8 mouse cellular contexts compared by ENCODE assay signal in the genomic region with DNA sequence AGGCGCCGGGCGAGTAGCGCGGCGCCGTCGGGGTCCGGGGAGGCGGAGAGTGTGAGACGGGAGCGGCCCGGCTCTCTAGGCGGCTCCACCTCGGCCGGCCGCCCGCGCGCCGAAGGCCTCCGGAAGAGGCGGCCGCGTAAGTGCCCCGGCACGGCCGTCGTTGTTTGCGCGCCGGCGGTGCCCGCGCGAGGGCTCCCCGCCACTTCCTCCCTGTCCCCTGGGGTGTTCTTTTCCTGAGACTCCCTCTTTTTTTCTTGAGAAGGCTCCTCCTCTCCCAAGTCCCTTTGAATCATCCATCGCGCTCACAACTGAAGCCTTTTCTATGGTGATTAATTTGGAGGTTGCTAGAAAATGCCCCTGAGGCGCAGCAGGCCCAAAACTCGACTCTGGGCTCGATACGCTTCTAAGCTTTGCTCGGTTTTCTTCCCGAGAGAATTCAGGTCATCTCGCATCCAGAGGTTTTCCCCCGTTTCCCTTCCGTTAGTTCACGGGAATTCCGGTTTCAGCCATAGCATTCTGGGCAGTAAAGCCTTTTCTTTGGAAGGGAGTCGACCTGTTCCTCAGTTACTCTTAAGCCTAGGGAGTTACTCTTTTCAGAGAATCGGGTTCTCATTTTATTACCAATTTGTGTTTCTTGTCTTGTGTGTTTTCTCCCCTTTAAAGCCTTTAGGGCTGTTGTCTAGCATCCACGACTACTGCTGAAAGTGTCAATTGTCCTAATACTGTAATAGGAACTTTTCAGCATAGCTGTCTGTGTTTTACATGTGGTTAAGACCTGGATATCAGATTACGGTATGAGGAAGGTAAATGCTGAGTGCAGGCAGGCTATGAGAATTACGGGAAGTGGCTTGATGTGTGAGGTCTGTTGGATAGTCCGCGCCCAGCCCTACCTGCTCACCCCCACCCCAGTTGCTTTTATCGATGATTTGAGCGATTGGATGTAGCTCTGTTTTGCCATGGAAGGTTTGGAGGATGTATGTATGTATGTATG. TPM values are rescaled to one million over a fixed set of nuclear protein-coding genes. Genes with fewer than 3 reads are reported as not detected.
DNase-seq lines count a peak whose midpoint lies in the region; ATAC-seq and TF ChIP-seq lines count a peak whose summit lies in the region.

No protein-coding gene starts in this region.

- no peak for TF ChIP-seq POLR2A in thymus, adult 2 months (IDR thresholded peaks at IDR 0.05; ENCODE audit: control insufficient read depth, extremely low read depth, insufficient read depth, low read length, poor library complexity)

- peak overlapping the region; percentile 97 for H3K9ac ChIP-seq in embryonic facial prominence, embryonic 14.5 days (ENCODE audit: low read depth, low read length)
- H3K9ac ChIP-seq in hindbrain, embryonic 16.5 days (ENCODE audit: low read depth, low read length): peak overlapping the region; percentile 99

- peaks cover 52% of the 10 kb centered on the region for H3K79me2 ChIP-seq in macrophage (ENCODE audit: inconsistent target)

- peak overlapping the region; percentile 89 for H3K4me3 ChIP-seq in embryonic facial prominence, embryonic 14.5 days (ENCODE audit: low read depth, low read length)
- peak overlapping the region; percentile 94 for H3K4me3 ChIP-seq in hindbrain, embryonic 16.5 days (ENCODE audit: low read length)
- H3K4me3 ChIP-seq in macrophage (ENCODE audit: inconsistent target): peak overlapping the region; percentile 88
- peak overlapping the region; percentile 82 for H3K4me3 ChIP-seq in thymus, adult 2 months (ENCODE audit: control insufficient read depth, insufficient read depth, low read length)

- under 1% methylated on average over 37 of the region's 59 CpGs for WGBS in embryonic facial prominence, embryonic 14.5 days
- WGBS in hindbrain, embryonic 16.5 days: under 1% methylated on average over 45 of the region's 59 CpGs
- under 1% methylated on average over 46 of the region's 59 CpGs for WGBS in macrophage (ENCODE audit: missing documents)
- under 1% methylated on average over 59 of the region's 59 CpGs for WGBS in thymus, adult 2 months

- no peaks in the 10 kb centered on the region for H3K27me3 ChIP-seq in embryonic facial prominence, embryonic 14.5 days (replicated peaks; ENCODE audit: control insufficient read depth, insufficient read depth, low read length)
- H3K27me3 ChIP-seq in hindbrain, embryonic 16.5 days (replicated peaks; ENCODE audit: control insufficient read depth, insufficient read depth, low read length): no peaks in the 10 kb centered on the region
- no peaks in the 10 kb centered on the region for H3K27me3 ChIP-seq in thymus, adult 2 months (ENCODE audit: control insufficient read depth, insufficient read depth, low read length)

- H3K9me3 ChIP-seq in embryonic facial prominence, embryonic 14.5 days (ENCODE audit: control insufficient read depth, low read length): no peaks in the 10 kb centered on the region
- no peaks in the 10 kb centered on the region for H3K9me3 ChIP-seq in hindbrain, embryonic 16.5 days (ENCODE audit: control insufficient read depth, low read length)

- no peaks in the 10 kb centered on the region for H3K36me3 ChIP-seq in embryonic facial prominence, embryonic 14.5 days (ENCODE audit: control insufficient read depth, insufficient read depth, low read length)
- H3K36me3 ChIP-seq in hindbrain, embryonic 16.5 days (ENCODE audit: control insufficient read depth, insufficient read depth, low read length): no peaks in the 10 kb centered on the region
- H3K36me3 ChIP-seq in macrophage (ENCODE audit: inconsistent target): no peaks in the 10 kb centered on the region
- no peaks in the 10 kb centered on the region for H3K36me3 ChIP-seq in thymus, adult 2 months (ENCODE audit: control insufficient read depth, insufficient read depth, low read length)

- TF ChIP-seq CTCF in thymus, adult 2 months (IDR thresholded peaks at IDR 0.05; ENCODE audit: borderline replicate concordance, control insufficient read depth, extremely low read depth, insufficient read depth, low read length, poor library complexity): no peak

- peak; percentile 57 for DNase-seq in heart, adult 8-10 months (ENCODE audit: low spot score)
- no peak for DNase-seq in heart, postnatal 4 days
- peak; percentile 54 for DNase-seq in ES-CJ7 (ENCODE audit: low read depth, low spot score)
- peak; percentile 81 for DNase-seq in embryonic facial prominence, embryonic 14.5 days (ENCODE audit: low spot score)
- DNase-seq in thymus, adult 2 months: peak; percentile 27
- no peak for DNase-seq in spleen, postnatal 4 days (ENCODE audit: low spot score in 2 of 2)

- peaks cover 22% of the 10 kb centered on the region for H3K4me1 ChIP-seq in embryonic facial prominence, embryonic 14.5 days (ENCODE audit: control insufficient read depth, insufficient read depth, low read length)
- H3K4me1 ChIP-seq in hindbrain, embryonic 16.5 days (ENCODE audit: control insufficient read depth, insufficient read depth, low read depth, low read length): peaks cover 12% of the 10 kb centered on the region
- H3K4me1 ChIP-seq in thymus, adult 2 months (replicated peaks; ENCODE audit: control insufficient read depth, insufficient read depth, low read length): peaks cover 14% of the 10 kb centered on the region

- H3K27ac ChIP-seq in embryonic facial prominence, embryonic 14.5 days (replicated peaks; ENCODE audit: low read depth, low read length): peak overlapping the region; percentile 100
- peak overlapping the region; percentile 99 for H3K27ac ChIP-seq in hindbrain, embryonic 16.5 days (ENCODE audit: low read depth, low read length)
- peak overlapping the region; percentile 84 for H3K27ac ChIP-seq in macrophage
- peak overlapping the region; percentile 86 for H3K27ac ChIP-seq in thymus, adult 2 months (ENCODE audit: control insufficient read depth, insufficient read depth, low read length)

- peak overlapping the region; percentile 76 for H3K4me2 ChIP-seq in embryonic facial prominence, embryonic 14.5 days (ENCODE audit: low read depth, low read length)
- peak overlapping the region; percentile 92 for H3K4me2 ChIP-seq in hindbrain, embryonic 16.5 days (ENCODE audit: low read length)

- ATAC-seq in embryonic facial prominence, embryonic 14.5 days (ENCODE audit: low read depth): peak; percentile 81
- peak; percentile 69 for ATAC-seq in hindbrain, embryonic 16.5 days

RNA-seq across cellular contexts. Expression of a gene that starts 0.7 kb away (rescaled TPM):
- total RNA-seq in heart, adult 8-10 months (2022): 10 to 100 TPM; 18.0 to 28.0 (median 23.2) TPM
- 10 to 100 TPM; 41.1 to 44.4 TPM for total RNA-seq in heart, postnatal 4 days (2021)
- polyA plus RNA-seq in embryonic facial prominence, embryonic 14.5 days (2014; fragmentation: Nextera tagmentation; extraction: Ambion mirVana): 36.0 and 40.1 TPM in 2 replicates
- 20.0 and 22.8 TPM in 2 replicates for polyA plus RNA-seq in hindbrain, embryonic 16.5 days (2015; fragmentation: Nextera tagmentation; extraction: Ambion mirVana)
- total RNA-seq in macrophage (2018; cell fraction: chromatin; rRNA removed): 10 to 100 TPM; 14.4 to 55.5 (median 34.6) TPM
- 10 to 100 TPM; 23.5 to 34.5 (median 28.9) TPM for total RNA-seq in macrophage (2018; cell fraction: cytosol; rRNA removed)
- total RNA-seq in macrophage (2018; cell fraction: nucleus; rRNA removed): 10 to 100 TPM; 17.5 to 69.4 (median 29.9) TPM
- polyA plus RNA-seq in macrophage (2018): 23.9 to 28.9 TPM (median 26.8 TPM) in 3 replicates
- 25.4 and 27.4 TPM in 2 replicates for polyA plus RNA-seq in thymus, adult 2 months (2012; rRNA removed)

RNA-seq across cellular contexts. Expression of a gene that starts 29.1 kb away (rescaled TPM):
- total RNA-seq in heart, adult 8-10 months (2022): 10 to 100 TPM; 65.6 to 80.8 (median 72.3) TPM
- 10 to 100 TPM; 28.9 to 29.1 TPM for total RNA-seq in heart, postnatal 4 days (2021)
- 18.4 and 19.6 TPM in 2 replicates for polyA plus RNA-seq in embryonic facial prominence, embryonic 14.5 days (2014; fragmentation: Nextera tagmentation; extraction: Ambion mirVana)
- polyA plus RNA-seq in hindbrain, embryonic 16.5 days (2015; fragmentation: Nextera tagmentation; extraction: Ambion mirVana): 8.9 and 9.0 TPM in 2 replicates
- 10 to 100 TPM in 20 of 26 experiments, 1 to 10 TPM in 6; 3.9 to 45.0 (median 19.4) TPM for total RNA-seq in macrophage (2018; cell fraction: chromatin; rRNA removed)
- 10 to 100 TPM; 17.5 to 53.5 (median 40.5) TPM for total RNA-seq in macrophage (2018; cell fraction: cytosol; rRNA removed)
- total RNA-seq in macrophage (2018; cell fraction: nucleus; rRNA removed): 10 to 100 TPM; 10.4 to 54.0 (median 23.4) TPM
- polyA plus RNA-seq in macrophage (2018): 34.6 to 46.5 TPM (median 41.4 TPM) in 3 replicates
- polyA plus RNA-seq in thymus, adult 2 months (2012; rRNA removed): 53.0 and 59.8 TPM in 2 replicates

RNA-seq across cellular contexts. Expression of a gene that starts 56.1 kb away (rescaled TPM):
- 10 to 100 TPM; 31.8 to 42.6 (median 37.9) TPM for total RNA-seq in heart, adult 8-10 months (2022)
- total RNA-seq in heart, postnatal 4 days (2021): 10 to 100 TPM; 32.6 to 42.4 TPM
- polyA plus RNA-seq in embryonic facial prominence, embryonic 14.5 days (2014; fragmentation: Nextera tagmentation; extraction: Ambion mirVana): 23.5 and 25.1 TPM in 2 replicates
- 35.2 and 36.1 TPM in 2 replicates for polyA plus RNA-seq in hindbrain, embryonic 16.5 days (2015; fragmentation: Nextera tagmentation; extraction: Ambion mirVana)
- total RNA-seq in macrophage (2018; cell fraction: chromatin; rRNA removed): 10 to 100 TPM in 12 of 26 experiments, 1 to 10 TPM in 14; 2.1 to 38.8 (median 9.8) TPM
- total RNA-seq in macrophage (2018; cell fraction: cytosol; rRNA removed): 10 to 100 TPM in 25 of 26 experiments, 1 to 10 TPM in 1; 8.8 to 37.6 (median 26.1) TPM
- total RNA-seq in macrophage (2018; cell fraction: nucleus; rRNA removed): 10 to 100 TPM in 22 of 26 experiments, 1 to 10 TPM in 4; 1.9 to 32.5 (median 19.4) TPM
- polyA plus RNA-seq in macrophage (2018): 16.5 to 31.5 TPM (median 17.0 TPM) in 3 replicates
- 45.7 and 52.7 TPM in 2 replicates for polyA plus RNA-seq in thymus, adult 2 months (2012; rRNA removed)

Comparison
In these comparisons a context has a peak if more than half of its experiments do, and no peak if none do; other contexts are left out.
1. DNase-seq: peak in heart, adult 8-10 months (single experiment), ES-CJ7 (single experiment), embryonic facial prominence, embryonic 14.5 days (single experiment) and thymus, adult 2 months (single experiment); none in heart, postnatal 4 days (single experiment) and spleen, postnatal 4 days (0 of 2).
2. Peak in every context shown above with its lines, with median percentiles within 50 percentile points of each other: H3K27ac ChIP-seq and H3K4me3 ChIP-seq.